Mouse (Mus musculus) MEL (cell line): ENCODE results near the gene Mfap1a. TPM values are rescaled to one million over a fixed set of nuclear protein-coding genes. Genes with fewer than 3 reads are reported as not detected.

Experiments
- DNase-seq: peaks from one replicate; pipeline ENCODE4 v3.0.0; 2011; ENCODE audit warnings: low read depth, low spot score
- H3K27ac ChIP-seq: 2 replicates; pipeline ENCODE4 v1.5.1; 2012; ENCODE audit warnings: low read depth, mild to moderate bottlenecking, control low read depth, low read length, moderate library complexity; ENCODE audit not compliant: control insufficient read depth
- H3K27me3 ChIP-seq, 2 experiments: fragments of 150-350 bp in 1 of 2; sonication (generic) in 1 of 2; 2 replicates each; pipeline ENCODE4 v1.6.1; 2012; ENCODE audit warnings: low read length in 2 of 2, mild to moderate bottlenecking in 2 of 2, improper control_type of control experiment in 1 of 2, moderate library complexity in 1 of 2; ENCODE audit not compliant: insufficient read depth in 2 of 2, control insufficient read depth in 1 of 2
- H3K36me3 ChIP-seq, 2 experiments: 2 replicates each; pipeline ENCODE4 v1.6.1; 2012 to 2014; ENCODE audit warnings: low read length in 2 of 2, improper control_type of control experiment in 1 of 2, inconsistent platforms in 1 of 2, mild to moderate bottlenecking in 1 of 2; ENCODE audit not compliant: insufficient read depth in 2 of 2, control insufficient read depth in 1 of 2
- H3K4me1 ChIP-seq, 2 experiments: fragments of 150-350 bp in 1 of 2; sonication (generic) in 1 of 2; 2 replicates each; pipeline ENCODE4 v1.6.1; 2012; ENCODE audit warnings: low read length in 2 of 2, improper control_type of control experiment in 1 of 2, mild to moderate bottlenecking in 1 of 2; ENCODE audit not compliant: insufficient read depth in 2 of 2, control insufficient read depth in 1 of 2
- H3K4me3 ChIP-seq, 2 experiments: fragments of 150-350 bp in 1 of 2; sonication (generic) in 1 of 2; 2 replicates each; pipeline ENCODE4 v1.5.1; 2012; ENCODE audit warnings: low read depth in 2 of 2, low read length in 2 of 2, mild to moderate bottlenecking in 2 of 2, moderate library complexity in 2 of 2, control low read depth in 1 of 2, improper control_type of control experiment in 1 of 2; ENCODE audit not compliant: control insufficient read depth in 1 of 2, insufficient read depth in 1 of 2
- H3K79me2 ChIP-seq: 2 replicates; pipeline ENCODE4 v1.6.1; 2012; ENCODE audit warnings: mild to moderate bottlenecking, low read length, moderate library complexity; ENCODE audit not compliant: control insufficient read depth, poor library complexity, insufficient read depth
- H3K9ac ChIP-seq: 2 replicates; pipeline ENCODE4 v1.6.1; 2012; ENCODE audit warnings: low read depth, mild to moderate bottlenecking, control low read depth, low read length, moderate library complexity; ENCODE audit not compliant: control insufficient read depth, poor library complexity, severe bottlenecking
- H3K9me3 ChIP-seq: fragments of 150-350 bp; sonication (generic); replicated peaks from 2 replicates; pipeline ENCODE4 v1.6.1; 2012; ENCODE audit warnings: mild to moderate bottlenecking, low read length, improper control_type of control experiment, moderate library complexity; ENCODE audit not compliant: insufficient read depth
- E2F4 ChIP-seq: IDR thresholded peaks from 2 replicates; pipeline ENCODE4 v1.6.1; 2011; ENCODE audit warnings: low read depth, low read length, improper control_type of control experiment, borderline replicate concordance
- ELF1 ChIP-seq: IDR thresholded peaks from 2 replicates; pipeline ENCODE4 v1.6.1; 2014; ENCODE audit warnings: low read depth, mild to moderate bottlenecking, inconsistent platforms, low read length, improper control_type of control experiment, moderate library complexity
- ETS1 ChIP-seq: IDR thresholded peaks from 2 replicates; pipeline ENCODE4 v1.6.1; 2012; ENCODE audit warnings: low read depth, mild to moderate bottlenecking, inconsistent platforms, low read length, improper control_type of control experiment, moderate library complexity
- GABPA ChIP-seq: IDR thresholded peaks from 2 replicates; pipeline ENCODE4 v1.6.1; 2012; ENCODE audit warnings: low read depth, mild to moderate bottlenecking, inconsistent platforms, low read length, improper control_type of control experiment, moderate library complexity
- HCFC1 ChIP-seq: IDR thresholded peaks from 2 replicates; pipeline ENCODE4 v1.6.1; 2012; ENCODE audit warnings: low read depth, mild to moderate bottlenecking, inconsistent platforms, low read length, improper control_type of control experiment, moderate library complexity
- MAFK ChIP-seq: IDR thresholded peaks from 2 replicates; pipeline ENCODE4 v1.6.1; 2011; ENCODE audit warnings: low read depth, mild to moderate bottlenecking, low read length, improper control_type of control experiment, borderline replicate concordance
- MAZ ChIP-seq: IDR thresholded peaks from 2 replicates; pipeline ENCODE4 v1.6.1; 2012; ENCODE audit warnings: low read depth, mild to moderate bottlenecking, inconsistent platforms, low read length, improper control_type of control experiment
- MXI1 ChIP-seq: IDR thresholded peaks from 2 replicates; pipeline ENCODE4 v1.6.1; 2011; ENCODE audit warnings: mild to moderate bottlenecking, low read depth, low read length, improper control_type of control experiment
- NRF1 ChIP-seq: IDR thresholded peaks from 2 replicates; pipeline ENCODE4 v1.6.1; 2014; ENCODE audit warnings: low read depth, mild to moderate bottlenecking, inconsistent platforms, low read length, improper control_type of control experiment, moderate library complexity; ENCODE audit not compliant: poor library complexity, insufficient read depth, severe bottlenecking
- POLR2A ChIP-seq, 2 experiments: IDR thresholded peaks; 2 replicates each; pipeline ENCODE4 v1.6.1; 2011 to 2012; ENCODE audit warnings: low read length in 2 of 2, mild to moderate bottlenecking in 2 of 2, control low read depth in 1 of 2, improper control_type of control experiment in 1 of 2, low read depth in 1 of 2, moderate library complexity in 1 of 2; ENCODE audit not compliant: control insufficient read depth in 1 of 2, insufficient read depth in 1 of 2, poor library complexity in 1 of 2
- POLR2AphosphoS2 ChIP-seq: IDR thresholded peaks from 2 replicates; pipeline ENCODE4 v1.6.1; 2011; ENCODE audit warnings: low read length, improper control_type of control experiment
- POLR2AphosphoS5 ChIP-seq: IDR thresholded peaks from 2 replicates; pipeline ENCODE4 v1.6.1; 2012; ENCODE audit warnings: low read depth, borderline replicate concordance, mild to moderate bottlenecking, inconsistent platforms, low read length, moderate library complexity, mixed read lengths
- RCOR1 ChIP-seq: IDR thresholded peaks from 2 replicates; pipeline ENCODE4 v1.6.1; 2012; ENCODE audit warnings: low read depth, mild to moderate bottlenecking, inconsistent platforms, low read length, improper control_type of control experiment
- TBP ChIP-seq: IDR thresholded peaks from 2 replicates; pipeline ENCODE4 v1.8.0; 2011; ENCODE audit warnings: low read depth, low read length, improper control_type of control experiment
- TCF12 ChIP-seq: IDR thresholded peaks from 2 replicates; pipeline ENCODE4 v1.6.1; 2014; ENCODE audit warnings: low read depth, mild to moderate bottlenecking, inconsistent platforms, low read length, improper control_type of control experiment, moderate library complexity
- UBTF ChIP-seq: IDR thresholded peaks from 2 replicates; pipeline ENCODE4 v1.6.1; 2012; ENCODE audit warnings: low read depth, mild to moderate bottlenecking, inconsistent platforms, low read length, improper control_type of control experiment, moderate library complexity, borderline replicate concordance; ENCODE audit not compliant: insufficient read depth
- USF1 ChIP-seq: IDR thresholded peaks from 2 replicates; pipeline ENCODE4 v1.6.1; 2014; ENCODE audit warnings: low read depth, mild to moderate bottlenecking, inconsistent platforms, low read length, improper control_type of control experiment, moderate library complexity
- USF2 ChIP-seq, 2 experiments: IDR thresholded peaks; 2 replicates each; pipeline ENCODE4 v1.6.1; 2011 to 2012; ENCODE audit warnings: improper control_type of control experiment in 2 of 2, low read length in 2 of 2, borderline replicate concordance in 1 of 2, inconsistent platforms in 1 of 2, low read depth in 1 of 2, mild to moderate bottlenecking in 1 of 2; ENCODE audit not compliant: insufficient read depth in 1 of 2
- ZC3H11A ChIP-seq: IDR thresholded peaks from 2 replicates; pipeline ENCODE4 v1.6.1; 2012; ENCODE audit warnings: low read depth, mild to moderate bottlenecking, inconsistent platforms, low read length, improper control_type of control experiment
- polyA plus RNA-seq, 2 experiments: library from polyadenylated mRNA; stranded (reverse) in 1 of 2; unstranded in 1 of 2; fragments of >175 nt in 1 of 2; fragments of >200 nt in 1 of 2; gene quantifications; 2 replicates each; pipeline versions ENCODE4 v1.2.1 to v1.2.4; 2012; ENCODE audit warnings: low replicate concordance in 2 of 2, low read depth in 1 of 2; ENCODE audit not compliant: insufficient read length in 2 of 2, insufficient read depth in 1 of 2, missing spikeins in 1 of 2
- total RNA-seq: library from RNA; depleted of rRNA; stranded (reverse); fragments of 300-350 nt; gene quantifications from 2 replicates; pipeline ENCODE4 v1.2.3, GENCODE M21; 2012

Gene Mfap1a
- total and polyA plus RNA-seq, 3 experiments, result 23.8 to 29.3 TPM; not detected in 1

GRCm38 (mm10) chr2:121444178-121444577, 62.3 kb downstream of the Mfap1a start, which contains the start of gene Ell3:
TSS of gene Ell3 (minus strand) at chr2:121444278.
- Histone ChIP-seq H3K4me3 (no peak within 1 kb of the TSS), H3K9ac (no peak within 1 kb of the TSS)

GRCm38 (mm10) chr2:121443068-121443349, 63.5 kb downstream of the Mfap1a start:
- TF ChIP-seq NRF1 (no peak), TCF12 (no peak), UBTF (no peak), MAZ (no peak), USF1 (no peak), HCFC1 (no peak), POLR2AphosphoS5 (no peak), POLR2AphosphoS2 (no peak), RCOR1 (no peak), GABPA (no peak), ZC3H11A (no peak), ETS1 (no peak), MAFK (no peak), POLR2A (IDR thresholded peaks at IDR 0.05; ENCODE audit: control insufficient read depth in 1 of 2, insufficient read depth in 1 of 2, low read depth in 1 of 2, low read length in 2 of 2, poor library complexity in 1 of 2) (no peak), MXI1 (no peak), ELF1 (no peak), USF2 (IDR thresholded peaks at IDR 0.05; ENCODE audit: borderline replicate concordance in 1 of 2, insufficient read depth in 1 of 2, low read depth in 1 of 2, low read length in 2 of 2) (no peak), TBP (no peak)
- no peaks in the 10 kb centered on the region for H3K79me2 ChIP-seq
- H3K36me3 ChIP-seq, result peaks cover 0 to 18% of the 10 kb centered on the region in 2 experiments; a peak in 2 of 4 replicates
- DNase-seq, result no peak
- H3K27ac ChIP-seq, result no peak overlapping the region
- no peaks in the 10 kb centered on the region for H3K27me3 ChIP-seq
- no peaks in the 10 kb centered on the region for H3K9me3 ChIP-seq
- H3K4me3 ChIP-seq, result no peak overlapping the region
- H3K9ac ChIP-seq, result no peak overlapping the region
- peaks cover 11 to 27% of the 10 kb centered on the region in 2 experiments for H3K4me1 ChIP-seq

More at GRCm38 (mm10) chr2:121444178-121444577, 62.3 kb downstream of the Mfap1a start, which contains the start of gene Ell3:
- no peak for DNase-seq
- Histone ChIP-seq H3K9me3 (no peaks in the 10 kb centered on the region), H3K36me3 (peaks cover 0 to 18% of the 10 kb centered on the region in 2 experiments; a peak in 2 of 4 replicates), H3K27ac (0 out of 2 replicates have a peak within 1 kb of the TSS, but pooled peaks have one; percentile 10), H3K79me2 (no peaks in the 10 kb centered on the region; the same call in 1 of the 2 replicates), H3K4me1 (peaks cover 11 to 27% of the 10 kb centered on the region in 2 experiments), H3K27me3 (no peaks in the 10 kb centered on the region)
- TF ChIP-seq E2F4, result no peak
